Mouse (Mus musculus) forebrain, embryonic 13.5 days (tissue): ENCODE measurements at regions not wholly inside any gene's neighbourhood (a gene's known extent, or its start where the extent isn't known, plus 50 kb on each side); places are given as distances from the start of the nearest gene placed in this dataset.

ENCODE experiments used
- ATAC-seq: fragments of 200-750 bp; cut with Nextera tagmentation; 2 replicates; pipeline ENCODE4 v1.8.0; 2017
- H3K27ac ChIP-seq: fragments of 300-500 bp; sonication (generic); 2 replicates; pipeline ENCODE4 v1.5.1; 2015; ENCODE audit warnings: inconsistent platforms, mild to moderate bottlenecking, moderate library complexity
- H3K27me3 ChIP-seq: fragments of 300-500 bp; sonication (generic); 2 replicates; pipeline ENCODE4 v1.6.1; 2015; ENCODE audit warnings: mild to moderate bottlenecking, inconsistent platforms
- H3K36me3 ChIP-seq: fragments of 300-500 bp; sonication (generic); 2 replicates; pipeline ENCODE4 v1.6.1; 2015; ENCODE audit warnings: mild to moderate bottlenecking, inconsistent platforms; ENCODE audit not compliant: poor library complexity, severe bottlenecking
- H3K4me1 ChIP-seq: fragments of 300-500 bp; sonication (generic); 2 replicates; pipeline ENCODE4 v1.6.1; 2015; ENCODE audit warnings: inconsistent platforms
- H3K4me2 ChIP-seq: fragments of 300-500 bp; sonication (generic); 2 replicates; pipeline ENCODE4 v1.6.1; 2015; ENCODE audit warnings: inconsistent platforms, mild to moderate bottlenecking, moderate library complexity
- H3K4me3 ChIP-seq: fragments of 300-500 bp; sonication (generic); 2 replicates; pipeline ENCODE4 v1.5.1; 2015; ENCODE audit warnings: mild to moderate bottlenecking, inconsistent platforms
- H3K9ac ChIP-seq: fragments of 300-500 bp; sonication (generic); 2 replicates; pipeline ENCODE4 v1.6.1; 2015; ENCODE audit warnings: mild to moderate bottlenecking, inconsistent platforms
- H3K9me3 ChIP-seq: fragments of 300-500 bp; sonication (generic); replicated peaks from 2 replicates; pipeline ENCODE4 v1.6.1; 2016; ENCODE audit warnings: inconsistent platforms
- WGBS: fragments of 180-500 bp; shearing (Covaris S2); methylation state at CpG from one replicate; pipeline ENCODE4 v1.1.7; 2015; 5-methylcytosine and 5-hydroxymethylcytosine counted together

GRCm38 (mm10) chr2:72578322-72578721, 102.4 kb downstream of the Cdca7 start:
- H3K27me3 ChIP-seq, result no peaks in the 10 kb centered on the region
- no peaks in the 10 kb centered on the region for H3K4me1 ChIP-seq
- no peaks in the 10 kb centered on the region for H3K36me3 ChIP-seq
- H3K27ac ChIP-seq, result no peak overlapping the region
- no peak for ATAC-seq
- no peak overlapping the region for H3K9ac ChIP-seq
- no peaks in the 10 kb centered on the region for H3K9me3 ChIP-seq
- H3K4me2 ChIP-seq, result no peak overlapping the region
- H3K4me3 ChIP-seq, result no peak overlapping the region
- 77% methylated on average over 1 of the region's 1 CpGs for WGBS

GRCm38 (mm10) chr2:72581136-72581535, 105.2 kb downstream of the Cdca7 start:
- Histone ChIP-seq H3K27me3 (no peaks in the 10 kb centered on the region), H3K36me3 (no peaks in the 10 kb centered on the region), H3K27ac (no peak overlapping the region), H3K9ac (no peak overlapping the region), H3K4me2 (no peak overlapping the region), H3K4me1 (no peaks in the 10 kb centered on the region), H3K9me3 (peaks cover 8% of the 10 kb centered on the region; the same call in 1 of the 2 replicates), H3K4me3 (no peak overlapping the region)
- no peak for ATAC-seq
- 75% methylated on average over 6 of the region's 6 CpGs for WGBS

- no peak for ATAC-seq
- Histone ChIP-seq H3K4me3 (no peak overlapping the region), H3K4me2 (no peak overlapping the region), H3K27me3 (no peaks in the 10 kb centered on the region; the same call in 1 of the 2 replicates), H3K9me3 (peaks cover 8% of the 10 kb centered on the region; the same call in 1 of the 2 replicates), H3K9ac (no peak overlapping the region), H3K27ac (no peak overlapping the region), H3K4me1 (peaks cover 13% of the 10 kb centered on the region; the same call in 1 of the 2 replicates), H3K36me3 (no peaks in the 10 kb centered on the region)
- WGBS, result 89% methylated on average over 7 of the region's 7 CpGs
Measured at GRCm38 (mm10) chr2:72588814-72589213, 112.9 kb downstream of the Cdca7 start.

- Histone ChIP-seq H3K9ac (no peak overlapping the region), H3K4me1 (peaks cover 20% of the 10 kb centered on the region), H3K36me3 (no peaks in the 10 kb centered on the region), H3K4me3 (no peak overlapping the region), H3K9me3 (no peaks in the 10 kb centered on the region), H3K4me2 (no peak overlapping the region), H3K27ac (no peak overlapping the region; the same call in 1 of the 2 replicates), H3K27me3 (no peaks in the 10 kb centered on the region; the same call in 1 of the 2 replicates)
- WGBS, result 16% methylated on average over 3 of the region's 3 CpGs
- no peak for ATAC-seq
Measured at GRCm38 (mm10) chr2:72592011-72592410, 116.1 kb downstream of the Cdca7 start.

GRCm38 (mm10) chr2:72596994-72597925, 121.3 kb downstream of the Cdca7 start:
- 0 out of 2 replicates have a peak, but pooled peaks cover 6% of the 10 kb centered on the region for H3K27me3 ChIP-seq
- H3K36me3 ChIP-seq, result no peaks in the 10 kb centered on the region
- peak overlapping the region; percentile 17 for H3K4me2 ChIP-seq
- no peak overlapping the region for H3K4me3 ChIP-seq
- no peak for ATAC-seq
- no peaks in the 10 kb centered on the region for H3K9me3 ChIP-seq
- no peak overlapping the region for H3K9ac ChIP-seq
- H3K27ac ChIP-seq, result no peak overlapping the region
- WGBS, result 63% methylated on average over 14 of the region's 14 CpGs
- peaks cover 42% of the 10 kb centered on the region for H3K4me1 ChIP-seq

GRCm38 (mm10) chr2:72597941-72598340, 122.0 kb downstream of the Cdca7 start:
- no peak overlapping the region for H3K9ac ChIP-seq
- H3K4me2 ChIP-seq, result peak overlapping the region; percentile 17
- no peak overlapping the region for H3K27ac ChIP-seq
- 25% methylated on average over 9 of the region's 9 CpGs for WGBS
- H3K36me3 ChIP-seq, result no peaks in the 10 kb centered on the region
- no peaks in the 10 kb centered on the region for H3K9me3 ChIP-seq
- H3K4me3 ChIP-seq, result no peak overlapping the region
- peak; percentile 68 for ATAC-seq
- H3K27me3 ChIP-seq, result 0 out of 2 replicates have a peak, but pooled peaks cover 6% of the 10 kb centered on the region
- peaks cover 37% of the 10 kb centered on the region for H3K4me1 ChIP-seq

- H3K27ac ChIP-seq, result no peak overlapping the region
- peaks cover 35% of the 10 kb centered on the region for H3K4me1 ChIP-seq
- 0 out of 2 replicates have a peak, but pooled peaks cover 6% of the 10 kb centered on the region for H3K27me3 ChIP-seq
- no peak overlapping the region for H3K4me2 ChIP-seq
- H3K9me3 ChIP-seq, result no peaks in the 10 kb centered on the region
- H3K36me3 ChIP-seq, result no peaks in the 10 kb centered on the region
- no peak overlapping the region for H3K9ac ChIP-seq
- H3K4me3 ChIP-seq, result no peak overlapping the region
- ATAC-seq, result peak; percentile 41; the same call in 1 of the 2 replicates
Measured at GRCm38 (mm10) chr2:72600723-72601122, 124.8 kb downstream of the Cdca7 start.

GRCm38 (mm10) chr2:72602152-72602551, 126.2 kb downstream of the Cdca7 start:
- Histone ChIP-seq H3K36me3 (no peaks in the 10 kb centered on the region), H3K27me3 (0 out of 2 replicates have a peak, but pooled peaks cover 6% of the 10 kb centered on the region), H3K9ac (no peak overlapping the region), H3K27ac (no peak overlapping the region), H3K9me3 (no peaks in the 10 kb centered on the region), H3K4me3 (no peak overlapping the region), H3K4me1 (peaks cover 28% of the 10 kb centered on the region), H3K4me2 (no peak overlapping the region)
- no peak for ATAC-seq
- whole genome bisulfite sequencing, result 75% methylated on average over 1 of the region's 1 CpGs

GRCm38 (mm10) chr2:72612221-72612620, 136.3 kb downstream of the Cdca7 start:
- Histone ChIP-seq H3K27me3 (no peaks in the 10 kb centered on the region), H3K4me1 (no peaks in the 10 kb centered on the region), H3K36me3 (no peaks in the 10 kb centered on the region), H3K9ac (no peak overlapping the region), H3K9me3 (peaks cover 5% of the 10 kb centered on the region; the same call in 1 of the 2 replicates), H3K4me2 (no peak overlapping the region), H3K4me3 (no peak overlapping the region), H3K27ac (no peak overlapping the region)
- ATAC-seq, result no peak
- 92% methylated on average over 3 of the region's 3 CpGs for WGBS

- H3K27me3 ChIP-seq, result no peaks in the 10 kb centered on the region
- no peak for ATAC-seq
- 79% methylated on average over 8 of the region's 8 CpGs for WGBS
Measured at GRCm38 (mm10) chr2:72614256-72614655, 138.3 kb downstream of the Cdca7 start.

GRCm38 (mm10) chr2:72615869-72616268, 139.9 kb downstream of the Cdca7 start:
- 93% methylated on average over 2 of the region's 2 CpGs for WGBS
- Histone ChIP-seq H3K4me1 (peaks cover 14% of the 10 kb centered on the region), H3K27me3 (no peaks in the 10 kb centered on the region), H3K9ac (no peak overlapping the region), H3K9me3 (no peaks in the 10 kb centered on the region), H3K4me3 (no peak overlapping the region), H3K4me2 (no peak overlapping the region), H3K36me3 (no peaks in the 10 kb centered on the region), H3K27ac (no peak overlapping the region)
- no peak for ATAC-seq

More at GRCm38 (mm10) chr2:72614256-72614655, 138.3 kb downstream of the Cdca7 start:
- H3K27ac ChIP-seq, result no peak overlapping the region
- H3K4me1 ChIP-seq, result peaks cover 4% of the 10 kb centered on the region
- no peak overlapping the region for H3K9ac ChIP-seq
- H3K4me2 ChIP-seq, result no peak overlapping the region
- H3K4me3 ChIP-seq, result no peak overlapping the region
- no peaks in the 10 kb centered on the region for H3K36me3 ChIP-seq
- H3K9me3 ChIP-seq, result no peaks in the 10 kb centered on the region

- H3K4me3 ChIP-seq, result no peak overlapping the region
- no peak overlapping the region for H3K4me2 ChIP-seq
- H3K36me3 ChIP-seq, result no peaks in the 10 kb centered on the region
- no peak overlapping the region for H3K9ac ChIP-seq
- peaks cover 17% of the 10 kb centered on the region for H3K4me1 ChIP-seq
- H3K27ac ChIP-seq, result no peak overlapping the region
- H3K9me3 ChIP-seq, result no peaks in the 10 kb centered on the region
- no peak for ATAC-seq
- peaks cover 3% of the 10 kb centered on the region; the same call in 1 of the 2 replicates for H3K27me3 ChIP-seq
Measured at GRCm38 (mm10) chr2:72616412-72616811, 140.5 kb downstream of the Cdca7 start.
